Mouse (Mus musculus) heart, embryonic 16.5 days (tissue): ENCODE results near the gene Exoc3l4. TPM values are rescaled to one million over a fixed set of nuclear protein-coding genes. Genes with fewer than 3 reads are reported as not detected.

Source experiments
- ATAC-seq: fragments of 200-750 bp; cut with Nextera tagmentation; replicated peaks from 2 replicates; pipeline ENCODE4 v1.8.0; 2017; ENCODE audit warnings: moderate number of reproducible peaks; ENCODE audit not compliant: insufficient read depth, low FRiP score; ENCODE audit errors: extremely low read depth
- H3K27ac ChIP-seq: fragments of 300-500 bp; sonication (generic); 2 replicates; pipeline ENCODE4 v1.5.1; 2014; ENCODE audit warnings: mild to moderate bottlenecking, low read length, control low read depth, moderate library complexity
- H3K27me3 ChIP-seq: fragments of 300-500 bp; sonication (generic); 2 replicates; pipeline ENCODE4 v1.6.1; 2014; ENCODE audit warnings: low read length, mixed read lengths; ENCODE audit not compliant: control insufficient read depth, insufficient read depth
- H3K36me3 ChIP-seq: fragments of 300-500 bp; sonication (generic); 2 replicates; pipeline ENCODE4 v1.6.1; 2014; ENCODE audit not compliant: control insufficient read depth, insufficient read depth
- H3K4me1 ChIP-seq: fragments of 300-500 bp; sonication (generic); 2 replicates; pipeline ENCODE4 v1.6.1; 2014; ENCODE audit warnings: low read length, mixed read lengths; ENCODE audit not compliant: control insufficient read depth, insufficient read depth
- H3K4me2 ChIP-seq: fragments of 300-500 bp; sonication (generic); 2 replicates; pipeline ENCODE4 v1.6.1; 2014; ENCODE audit warnings: low read depth, mild to moderate bottlenecking, control low read depth, low read length
- H3K4me3 ChIP-seq: fragments of 300-500 bp; sonication (generic); 2 replicates; pipeline ENCODE4 v1.5.1; 2014; ENCODE audit warnings: mild to moderate bottlenecking, control low read depth, low read length
- H3K9ac ChIP-seq: fragments of 300-500 bp; sonication (generic); 2 replicates; pipeline ENCODE4 v1.6.1; 2014; ENCODE audit warnings: low read length, control low read depth
- H3K9me3 ChIP-seq: fragments of 300-500 bp; sonication (generic); replicated peaks from 2 replicates; pipeline ENCODE4 v1.6.1; 2016; ENCODE audit warnings: low read length; ENCODE audit not compliant: control insufficient read depth
- WGBS: fragments of 180-500 bp; shearing (Covaris S2); extraction: QIAGEN DNeasy Blood & Tissue Kit; methylation state at CpG from one replicate; pipeline ENCODE4 v1.1.7; 2014; 5-methylcytosine and 5-hydroxymethylcytosine counted together
- polyA plus RNA-seq: library from polyadenylated mRNA; unstranded; fragments of >200 nt; fragmentation: Nextera tagmentation; extraction: Ambion mirVana; gene quantifications from 2 replicates; pipeline ENCODE4 v1.2.1, GENCODE M21; 2015

Gene Exoc3l4
- polyA plus RNA-seq, 1 experiment from 2014 or later, result 14.9 TPM

- H3K27me3 ChIP-seq, result peaks cover 57% of the 10 kb centered on the region
- H3K27ac ChIP-seq, result no peak overlapping the region
- no peak overlapping the region for H3K9ac ChIP-seq
- ATAC-seq, result no peak
- H3K4me3 ChIP-seq, result no peak overlapping the region
- no peaks in the 10 kb centered on the region for H3K9me3 ChIP-seq
- peaks cover 27% of the 10 kb centered on the region for H3K4me1 ChIP-seq
- 74% methylated on average over 7 of the region's 7 CpGs for WGBS
- no peaks in the 10 kb centered on the region for H3K36me3 ChIP-seq
- no peak overlapping the region for H3K4me2 ChIP-seq
These were observed 34.7 kb downstream of the Exoc3l4 start for GRCm38 (mm10) chr12:111451561-111451960.

DNA sequence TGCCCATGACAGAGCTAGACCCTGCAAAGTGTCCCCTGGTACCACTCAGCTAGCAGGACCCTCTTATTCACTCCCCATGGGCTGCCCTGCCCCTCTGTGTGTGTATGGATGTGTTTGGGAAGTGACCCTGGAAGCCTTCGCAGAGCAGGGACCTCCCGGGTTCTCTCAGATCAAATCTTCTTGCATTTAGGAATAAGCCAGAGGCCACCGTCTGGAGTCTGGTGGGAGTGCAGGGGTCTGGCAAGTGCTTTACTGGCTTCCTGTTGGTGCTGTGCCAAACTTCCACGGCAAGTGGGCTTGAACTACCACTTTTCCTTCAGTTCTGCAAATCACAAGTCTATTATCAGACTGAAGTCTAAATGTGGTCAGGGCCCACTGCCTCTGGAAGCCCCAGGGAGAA, 37.2 kb downstream of the Exoc3l4 start:
- Histone ChIP-seq H3K27ac (no peak overlapping the region), H3K4me3 (no peak overlapping the region), H3K9ac (no peak overlapping the region), H3K9me3 (no peaks in the 10 kb centered on the region), H3K27me3 (peaks cover 45% of the 10 kb centered on the region), H3K4me2 (no peak overlapping the region), H3K4me1 (peaks cover 24% of the 10 kb centered on the region), H3K36me3 (no peaks in the 10 kb centered on the region)
- WGBS, result 37% methylated on average over 4 of the region's 4 CpGs
- ATAC-seq, result no peak

DNA sequence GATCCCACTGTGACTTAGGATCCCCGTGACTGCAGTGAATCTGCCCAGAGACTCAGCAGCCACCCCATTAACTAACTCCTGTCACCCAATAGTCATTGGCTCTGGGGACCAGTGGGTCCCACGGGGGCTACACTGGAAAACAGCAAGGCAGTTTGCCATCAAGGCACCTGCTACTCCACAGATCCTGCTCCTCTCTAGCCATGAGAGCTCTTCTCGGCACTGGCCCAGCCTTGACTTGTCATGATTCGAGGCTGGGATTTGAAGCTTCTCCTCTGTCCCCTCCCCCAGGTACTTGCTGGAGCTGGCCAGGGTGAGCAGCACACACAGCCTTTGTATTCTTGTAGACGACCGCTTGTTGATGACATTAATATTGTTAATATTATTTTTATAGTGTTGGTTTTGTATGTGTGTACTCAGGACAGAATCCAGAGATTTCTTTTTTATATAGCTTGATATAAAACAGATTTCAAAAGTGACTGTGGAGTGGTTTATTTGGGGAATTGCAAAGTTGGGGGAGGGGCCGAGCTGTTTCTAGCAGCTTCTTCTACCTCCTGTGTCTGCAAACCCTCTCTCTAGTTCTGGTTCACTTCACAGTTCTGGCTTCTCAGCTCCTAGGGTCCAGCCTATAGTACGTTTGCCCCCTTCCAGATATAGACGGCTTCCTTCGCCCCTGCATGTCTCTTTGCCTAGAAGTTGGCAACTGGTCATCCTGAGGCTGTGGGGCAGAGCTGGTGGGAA, 37.9 kb downstream of the Exoc3l4 start:
- no peak for ATAC-seq
- no peak overlapping the region for H3K4me3 ChIP-seq
- H3K9ac ChIP-seq, result no peak overlapping the region
- H3K27me3 ChIP-seq, result peaks cover 47% of the 10 kb centered on the region
- no peaks in the 10 kb centered on the region for H3K9me3 ChIP-seq
- no peak overlapping the region for H3K4me2 ChIP-seq
- H3K4me1 ChIP-seq, result peaks cover 21% of the 10 kb centered on the region
- 54% methylated on average over 10 of the region's 10 CpGs for WGBS
- no peaks in the 10 kb centered on the region for H3K36me3 ChIP-seq
- H3K27ac ChIP-seq, result no peak overlapping the region

- Histone ChIP-seq H3K27me3 (peaks cover 47% of the 10 kb centered on the region), H3K4me1 (peaks cover 15% of the 10 kb centered on the region), H3K27ac (no peak overlapping the region), H3K9me3 (no peaks in the 10 kb centered on the region), H3K36me3 (no peaks in the 10 kb centered on the region), H3K4me2 (no peak overlapping the region), H3K4me3 (no peak overlapping the region), H3K9ac (no peak overlapping the region)
- 58% methylated on average over 12 of the region's 12 CpGs for WGBS
- ATAC-seq, result no peak
These were observed 38.6 kb downstream of the Exoc3l4 start for GRCm38 (mm10) chr12:111455311-111455846.

GRCm38 (mm10) chr12:111455860-111456259, 39.0 kb downstream of the Exoc3l4 start:
- H3K27me3 ChIP-seq, result peaks cover 44% of the 10 kb centered on the region

DNA sequence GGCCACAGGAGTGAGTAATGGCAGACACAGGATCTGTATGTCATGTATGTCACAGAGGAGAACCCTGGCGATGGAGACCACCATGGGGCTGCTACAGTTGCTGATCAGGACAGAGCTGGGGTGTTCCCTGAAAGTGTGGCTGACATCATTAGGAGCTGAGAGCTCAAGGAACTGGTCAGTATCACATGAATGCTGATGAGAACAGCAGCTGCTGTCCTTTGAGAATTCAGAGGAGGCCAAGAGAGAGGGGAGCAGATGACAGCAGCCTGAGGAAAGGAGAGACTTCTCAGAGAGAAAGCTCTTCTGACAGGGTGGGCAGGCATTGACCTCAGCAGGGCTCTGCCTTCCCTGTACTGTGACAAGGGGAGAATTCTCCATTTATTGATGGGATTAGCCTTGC, 40.9 kb downstream of the Exoc3l4 start:
- Histone ChIP-seq H3K9ac (no peak overlapping the region), H3K4me3 (no peak overlapping the region), H3K4me1 (peaks cover 20% of the 10 kb centered on the region), H3K9me3 (no peaks in the 10 kb centered on the region), H3K27me3 (peaks cover 30% of the 10 kb centered on the region), H3K4me2 (no peak overlapping the region), H3K27ac (no peak overlapping the region), H3K36me3 (no peaks in the 10 kb centered on the region)
- ATAC-seq, result no peak
- 65% methylated on average over 1 of the region's 1 CpGs for WGBS

More at GRCm38 (mm10) chr12:111455860-111456259, 39.0 kb downstream of the Exoc3l4 start:
- no peaks in the 10 kb centered on the region for H3K36me3 ChIP-seq
- ATAC-seq, result no peak
- H3K9me3 ChIP-seq, result no peaks in the 10 kb centered on the region
- no peak overlapping the region for H3K27ac ChIP-seq
- WGBS, result 54% methylated on average over 8 of the region's 8 CpGs
- H3K4me2 ChIP-seq, result no peak overlapping the region
- no peak overlapping the region for H3K4me3 ChIP-seq
- no peak overlapping the region for H3K9ac ChIP-seq
- peaks cover 14% of the 10 kb centered on the region for H3K4me1 ChIP-seq

GRCm38 (mm10) chr12:111463570-111463969, 46.8 kb downstream of the Exoc3l4 start:
- Histone ChIP-seq H3K4me3 (no peak overlapping the region), H3K27me3 (peaks cover 6% of the 10 kb centered on the region; the same call in 1 of the 2 replicates), H3K27ac (no peak overlapping the region), H3K4me1 (peaks cover 6% of the 10 kb centered on the region), H3K9ac (no peak overlapping the region), H3K9me3 (no peaks in the 10 kb centered on the region), H3K4me2 (no peak overlapping the region), H3K36me3 (no peaks in the 10 kb centered on the region)
- no peak for ATAC-seq
- WGBS, result 77% methylated on average over 7 of the region's 7 CpGs

DNA sequence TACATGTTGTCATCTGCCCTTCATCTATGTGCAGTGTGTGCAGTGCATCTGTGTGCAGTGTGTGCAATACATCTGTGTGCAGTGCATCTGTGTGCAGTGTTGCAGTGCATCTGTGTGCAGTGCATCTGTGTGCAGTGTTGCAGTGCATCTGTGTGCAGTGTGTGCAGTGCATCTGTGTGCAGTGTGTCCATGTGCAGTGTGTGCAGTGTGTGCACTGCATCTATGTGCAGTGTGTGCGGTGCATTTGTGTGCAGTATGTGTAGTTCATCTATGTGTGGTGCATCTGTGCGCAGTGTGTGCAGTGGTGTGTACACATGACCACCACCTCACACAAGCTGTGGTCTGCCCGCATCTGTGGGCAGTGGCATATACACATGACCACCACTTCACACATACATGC, 49.6 kb downstream of the Exoc3l4 start:
- no peak overlapping the region for H3K4me2 ChIP-seq
- no peak; the same call in 1 of the 2 replicates for ATAC-seq
- 88% methylated on average over 3 of the region's 3 CpGs for WGBS
- H3K36me3 ChIP-seq, result no peaks in the 10 kb centered on the region
- no peaks in the 10 kb centered on the region for H3K9me3 ChIP-seq
- H3K27me3 ChIP-seq, result 0 out of 2 replicates have a peak, but pooled peaks cover 4% of the 10 kb centered on the region
- no peak overlapping the region for H3K4me3 ChIP-seq
- H3K27ac ChIP-seq, result no peak overlapping the region
- H3K9ac ChIP-seq, result no peak overlapping the region
- peaks cover 4% of the 10 kb centered on the region for H3K4me1 ChIP-seq

- ATAC-seq, result no peak
- H3K4me2 ChIP-seq, result no peak overlapping the region
These were observed 51.4 kb downstream of the Exoc3l4 start for GRCm38 (mm10) chr12:111468206-111468605.

More at GRCm38 (mm10) chr12:111468206-111468605, 51.4 kb downstream of the Exoc3l4 start:
- Histone ChIP-seq H3K9me3 (no peaks in the 10 kb centered on the region), H3K4me1 (no peaks in the 10 kb centered on the region), H3K9ac (no peak overlapping the region), H3K4me3 (no peak overlapping the region), H3K27me3 (0 out of 2 replicates have a peak, but pooled peaks cover 4% of the 10 kb centered on the region), H3K36me3 (no peaks in the 10 kb centered on the region), H3K27ac (no peak overlapping the region)
- WGBS, result 78% methylated on average over 7 of the region's 7 CpGs
